Mouse (Mus musculus) G1E (cell line): ENCODE measurements around the gene Dlgap1. TPM values are rescaled to one million over a fixed set of nuclear protein-coding genes. Genes with fewer than 3 reads are reported as not detected.

Experiments used
- ATAC-seq: 2 replicates; pipeline ENCODE4 v1.8.0; 2016; ENCODE audit warnings: mild to moderate bottlenecking; ENCODE audit not compliant: insufficient number of reproducible peaks, poor library complexity, low FRiP score, severe bottlenecking; ENCODE audit errors: extremely low read depth
- DNase-seq: peaks from one replicate; pipeline ENCODE4 v3.0.0; 2012; ENCODE audit warnings: low spot score
- H3K27me3 ChIP-seq: 2 replicates; pipeline ENCODE4 v1.6.1; 2012; ENCODE audit warnings: mild to moderate bottlenecking, low read length, inconsistent platforms; ENCODE audit not compliant: insufficient read depth
- H3K36me3 ChIP-seq: replicated peaks from 2 replicates; pipeline ENCODE3; 2012; ENCODE audit warnings: mild to moderate bottlenecking, inconsistent platforms
- H3K4me1 ChIP-seq: 2 replicates; pipeline ENCODE4 v1.6.1; 2012; ENCODE audit warnings: low read depth, low read length, inconsistent platforms, mixed read lengths; ENCODE audit not compliant: insufficient read depth
- H3K4me3 ChIP-seq: 2 replicates; pipeline ENCODE4 v1.5.1; 2012; ENCODE audit warnings: low read depth, mild to moderate bottlenecking, inconsistent platforms, low read length, moderate library complexity, mixed read lengths
- H3K9me3 ChIP-seq: replicated peaks from 2 replicates; pipeline ENCODE4 v1.6.1; 2012; ENCODE audit warnings: inconsistent platforms
- CTCF ChIP-seq: IDR thresholded peaks from 2 replicates; pipeline ENCODE4 v1.5.1; 2012; ENCODE audit warnings: low read depth, low read length, inconsistent platforms, mixed read lengths
- GATA1 ChIP-seq: IDR thresholded peaks from 2 replicates; pipeline ENCODE4 v1.6.1; 2012; ENCODE audit warnings: borderline replicate concordance, low read length, inconsistent platforms, mixed read lengths
- GATA2 ChIP-seq: IDR thresholded peaks from 2 replicates; pipeline ENCODE4 v1.6.1; 2012; ENCODE audit warnings: low read depth, low read length, inconsistent platforms, borderline replicate concordance
- POLR2AphosphoS5 ChIP-seq: IDR thresholded peaks from 2 replicates; pipeline ENCODE4 v1.6.1; 2012; ENCODE audit warnings: low read depth, low read length, inconsistent platforms; ENCODE audit not compliant: insufficient replicate concordance
- TAL1 ChIP-seq: conservative IDR thresholded peaks from 2 replicates; pipeline ENCODE4 v1.6.1; 2012; ENCODE audit warnings: low read depth, low read length, inconsistent platforms, mixed read lengths
- polyA plus RNA-seq: library from polyadenylated mRNA; stranded (reverse); fragments of >175 nt; gene quantifications from 2 replicates; pipeline ENCODE4 v1.2.3, GENCODE M21; 2012
- total RNA-seq, 2 experiments: library from RNA; stranded (forward) in 1 of 2; stranded (reverse) in 1 of 2; fragments of 200-1000 nt in 1 of 2; fragments of >200 nt in 1 of 2; fragmentation: Nextera tagmentation in 1 of 2; gene quantifications; 2 replicates each; pipeline ENCODE4 v1.2.3; 2014 to 2017

Gene Dlgap1
- total and polyA plus RNA-seq, 3 experiments, result 0.22 TPM; not detected in 2

- no peak for ATAC-seq
- no peak for DNase-seq
Measured at GRCm38 (mm10) chr17:70485668-70486067, 516.8 kb downstream of the Dlgap1 start.

GRCm38 (mm10) chr17:70486259-70486658, 517.4 kb downstream of the Dlgap1 start:
- Histone ChIP-seq H3K4me3 (no peak overlapping the region), H3K9me3 (peaks cover 50% of the 10 kb centered on the region), H3K27me3 (no peaks in the 10 kb centered on the region), H3K36me3 (no peaks in the 10 kb centered on the region), H3K4me1 (no peaks in the 10 kb centered on the region)
- no peak for ATAC-seq
- TF ChIP-seq CTCF (no peak), POLR2AphosphoS5 (no peak), TAL1 (no peak), GATA2 (no peak), GATA1 (no peak)
- DNase-seq, result no peak

More at GRCm38 (mm10) chr17:70485668-70486067, 516.8 kb downstream of the Dlgap1 start:
- H3K36me3 ChIP-seq, result no peaks in the 10 kb centered on the region
- peaks cover 50% of the 10 kb centered on the region for H3K9me3 ChIP-seq
- H3K4me1 ChIP-seq, result no peaks in the 10 kb centered on the region
- H3K4me3 ChIP-seq, result no peak overlapping the region
- no peaks in the 10 kb centered on the region for H3K27me3 ChIP-seq
- no peak for TF ChIP-seq CTCF
- TF ChIP-seq POLR2AphosphoS5, result no peak
- TF ChIP-seq TAL1, result no peak
- no peak for TF ChIP-seq GATA2
- no peak for TF ChIP-seq GATA1

- DNase-seq (no peak), ATAC-seq (no peak)
- Histone ChIP-seq H3K9me3 (peaks cover 46% of the 10 kb centered on the region), H3K36me3 (no peaks in the 10 kb centered on the region), H3K4me1 (no peaks in the 10 kb centered on the region), H3K27me3 (no peaks in the 10 kb centered on the region), H3K4me3 (no peak overlapping the region)
- TF ChIP-seq POLR2AphosphoS5 (no peak), TAL1 (no peak), GATA1 (no peak), CTCF (no peak), GATA2 (no peak)
Measured at GRCm38 (mm10) chr17:70486831-70487230, 518.0 kb downstream of the Dlgap1 start.

- no peak overlapping the region for H3K4me3 ChIP-seq
- peaks cover 48% of the 10 kb centered on the region for H3K9me3 ChIP-seq
- H3K27me3 ChIP-seq, result no peaks in the 10 kb centered on the region
- no peak for TF ChIP-seq GATA1
- TF ChIP-seq POLR2AphosphoS5, result no peak
- TF ChIP-seq TAL1, result no peak
- no peak for TF ChIP-seq GATA2
- TF ChIP-seq CTCF, result no peak
- ATAC-seq (no peak), DNase-seq (no peak)
- no peaks in the 10 kb centered on the region for H3K36me3 ChIP-seq
- no peaks in the 10 kb centered on the region for H3K4me1 ChIP-seq
Measured at GRCm38 (mm10) chr17:70488784-70489265, 520.0 kb downstream of the Dlgap1 start.

GRCm38 (mm10) chr17:70491575-70491974, 522.7 kb downstream of the Dlgap1 start:
- Histone ChIP-seq H3K9me3 (peaks cover 49% of the 10 kb centered on the region), H3K4me1 (no peaks in the 10 kb centered on the region), H3K27me3 (no peaks in the 10 kb centered on the region), H3K4me3 (no peak overlapping the region), H3K36me3 (no peaks in the 10 kb centered on the region)
- ATAC-seq, result no peak
- no peak for TF ChIP-seq GATA2
- DNase-seq, result no peak

GRCm38 (mm10) chr17:70494338-70494737, 525.5 kb downstream of the Dlgap1 start:
- DNase-seq (no peak), ATAC-seq (no peak)
- Histone ChIP-seq H3K27me3 (no peaks in the 10 kb centered on the region), H3K36me3 (no peaks in the 10 kb centered on the region), H3K4me1 (no peaks in the 10 kb centered on the region), H3K4me3 (no peak overlapping the region), H3K9me3 (peaks cover 51% of the 10 kb centered on the region)
- TF ChIP-seq CTCF, result no peak
- TF ChIP-seq POLR2AphosphoS5, result no peak

- Histone ChIP-seq H3K4me3 (no peak overlapping the region), H3K36me3 (no peaks in the 10 kb centered on the region), H3K9me3 (peaks cover 67% of the 10 kb centered on the region), H3K4me1 (no peaks in the 10 kb centered on the region), H3K27me3 (no peaks in the 10 kb centered on the region)
- TF ChIP-seq GATA2 (no peak), POLR2AphosphoS5 (no peak), CTCF (no peak), GATA1 (no peak), TAL1 (no peak)
- ATAC-seq, result no peak
- DNase-seq, result no peak
Measured at GRCm38 (mm10) chr17:70498256-70498655, 529.4 kb downstream of the Dlgap1 start.
